Mouse (Mus musculus): Measurements from ENCODE around the gene Cd109. TPM values are rescaled to one million over a fixed set of nuclear protein-coding genes. Genes with fewer than 3 reads are reported as not detected.

Cd109 gene
- total RNA-seq (2014; rRNA removed; ENCODE audit: low replicate concordance) (6.5 TPM in 2 replicates), polyA plus RNA-seq (2015; fragmentation: Nextera tagmentation; extraction: Ambion mirVana) (3.0 and 3.3 TPM in 2 replicates)

GRCm38 (mm10) chr9:78615401-78616021 is at the start of gene Cd109:
Cd109 (plus strand) TSS chr9:78615546.
- Histone ChIP-seq H3K4me3 (ENCODE audit: low read depth, low read length) (peak within 1 kb of the TSS; percentile 64), H3K4me2 (ENCODE audit: low read depth, low read length) (peak within 1 kb of the TSS; percentile 98), H3K36me3 (replicated peaks; ENCODE audit: control insufficient read depth, insufficient read depth, low read length) (no peaks in the 10 kb centered on the region), H3K9ac (replicated peaks; ENCODE audit: low read depth, low read length) (peak within 1 kb of the TSS; percentile 51), H3K4me1 (ENCODE audit: control insufficient read depth, insufficient read depth) (peaks cover 7% of the 10 kb centered on the region; the same call in 1 of the 2 replicates), H3K9me3 (replicated peaks; ENCODE audit: control insufficient read depth, low read length) (no peaks in the 10 kb centered on the region), H3K27ac (ENCODE audit: low read depth) (peak within 1 kb of the TSS; percentile 27), H3K27me3 (ENCODE audit: control insufficient read depth, insufficient read depth, low read length) (peaks cover 5% of the 10 kb centered on the region; the same call in 1 of the 2 replicates)
- DNase-seq (ENCODE audit: low spot score) (no peak), ATAC-seq (ENCODE audit: insufficient read depth, low read depth) (peak; percentile 56)
- WGBS, result 1% methylated on average over 43 of the region's 43 CpGs
- TF ChIP-seq EP300 (IDR thresholded peaks at IDR 0.05; ENCODE audit: low read depth), result no peak
- TF ChIP-seq CTCF (IDR thresholded peaks at IDR 0.05; ENCODE audit: low read depth), result no peak

GRCm38 (mm10) chr9:78569934-78570333 is 45.4 kb upstream of the Cd109 start:
- Histone ChIP-seq H3K36me3 (replicated peaks; ENCODE audit: control insufficient read depth, insufficient read depth, low read length) (peaks cover 18% of the 10 kb centered on the region), H3K27ac (ENCODE audit: low read depth) (no peak overlapping the region), H3K27me3 (ENCODE audit: control insufficient read depth, insufficient read depth, low read length) (no peaks in the 10 kb centered on the region), H3K4me2 (ENCODE audit: low read depth, low read length) (no peak overlapping the region), H3K4me3 (ENCODE audit: low read depth, low read length) (no peak overlapping the region), H3K9me3 (replicated peaks; ENCODE audit: control insufficient read depth, low read length) (no peaks in the 10 kb centered on the region), H3K9ac (replicated peaks; ENCODE audit: low read depth, low read length) (no peak overlapping the region), H3K4me1 (ENCODE audit: control insufficient read depth, insufficient read depth) (no peaks in the 10 kb centered on the region)
- TF ChIP-seq CTCF (IDR thresholded peaks at IDR 0.05; ENCODE audit: low read depth) (no peak), EP300 (IDR thresholded peaks at IDR 0.05; ENCODE audit: low read depth) (no peak)
- WGBS, result 93% methylated on average over 9 of the region's 9 CpGs
- ATAC-seq (ENCODE audit: insufficient read depth, low read depth), result no peak
- no peak for DNase-seq (ENCODE audit: low spot score)

- WGBS, result 89% methylated on average over 5 of the region's 5 CpGs
- TF ChIP-seq CTCF (IDR thresholded peaks at IDR 0.05; ENCODE audit: low read depth) (no peak), EP300 (IDR thresholded peaks at IDR 0.05; ENCODE audit: low read depth) (no peak)
- no peak for ATAC-seq (ENCODE audit: insufficient read depth, low read depth)
Measured at GRCm38 (mm10) chr9:78576466-78576865, 38.9 kb upstream of the Cd109 start.

GRCm38 (mm10) chr9:78578824-78579223 is 36.5 kb upstream of the Cd109 start:
- Histone ChIP-seq H3K36me3 (replicated peaks; ENCODE audit: control insufficient read depth, insufficient read depth, low read length) (peaks cover 22% of the 10 kb centered on the region), H3K9me3 (replicated peaks; ENCODE audit: control insufficient read depth, low read length) (no peaks in the 10 kb centered on the region), H3K27me3 (ENCODE audit: control insufficient read depth, insufficient read depth, low read length) (no peaks in the 10 kb centered on the region), H3K27ac (ENCODE audit: low read depth) (no peak overlapping the region), H3K4me2 (ENCODE audit: low read depth, low read length) (no peak overlapping the region), H3K9ac (replicated peaks; ENCODE audit: low read depth, low read length) (no peak overlapping the region), H3K4me1 (ENCODE audit: control insufficient read depth, insufficient read depth) (no peaks in the 10 kb centered on the region), H3K4me3 (ENCODE audit: low read depth, low read length) (no peak overlapping the region)
- DNase-seq (ENCODE audit: low spot score), result no peak
- WGBS, result 90% methylated on average over 7 of the region's 7 CpGs
- TF ChIP-seq CTCF (IDR thresholded peaks at IDR 0.05; ENCODE audit: low read depth) (no peak), EP300 (IDR thresholded peaks at IDR 0.05; ENCODE audit: low read depth) (no peak)
- no peak for ATAC-seq (ENCODE audit: insufficient read depth, low read depth)

More at GRCm38 (mm10) chr9:78576466-78576865, 38.9 kb upstream of the Cd109 start:
- Histone ChIP-seq H3K4me2 (ENCODE audit: low read depth, low read length) (no peak overlapping the region), H3K27ac (ENCODE audit: low read depth) (no peak overlapping the region), H3K4me1 (ENCODE audit: control insufficient read depth, insufficient read depth) (no peaks in the 10 kb centered on the region), H3K36me3 (replicated peaks; ENCODE audit: control insufficient read depth, insufficient read depth, low read length) (peaks cover 22% of the 10 kb centered on the region), H3K27me3 (ENCODE audit: control insufficient read depth, insufficient read depth, low read length) (no peaks in the 10 kb centered on the region), H3K4me3 (ENCODE audit: low read depth, low read length) (no peak overlapping the region), H3K9me3 (replicated peaks; ENCODE audit: control insufficient read depth, low read length) (no peaks in the 10 kb centered on the region), H3K9ac (replicated peaks; ENCODE audit: low read depth, low read length) (no peak overlapping the region)
- DNase-seq (ENCODE audit: low spot score), result no peak

GRCm38 (mm10) chr9:78579644-78580396 is 35.5 kb upstream of the Cd109 start:
- Histone ChIP-seq H3K27ac (ENCODE audit: low read depth) (no peak overlapping the region), H3K36me3 (replicated peaks; ENCODE audit: control insufficient read depth, insufficient read depth, low read length) (peaks cover 18% of the 10 kb centered on the region), H3K4me3 (ENCODE audit: low read depth, low read length) (no peak overlapping the region), H3K27me3 (ENCODE audit: control insufficient read depth, insufficient read depth, low read length) (no peaks in the 10 kb centered on the region), H3K4me2 (ENCODE audit: low read depth, low read length) (no peak overlapping the region), H3K4me1 (ENCODE audit: control insufficient read depth, insufficient read depth) (no peaks in the 10 kb centered on the region), H3K9ac (replicated peaks; ENCODE audit: low read depth, low read length) (no peak overlapping the region), H3K9me3 (replicated peaks; ENCODE audit: control insufficient read depth, low read length) (no peaks in the 10 kb centered on the region)
- WGBS, result 57% methylated on average over 10 of the region's 10 CpGs
- DNase-seq (ENCODE audit: low spot score) (peak; percentile 36), ATAC-seq (ENCODE audit: insufficient read depth, low read depth) (no peak)
- no peak for TF ChIP-seq CTCF (IDR thresholded peaks at IDR 0.05; ENCODE audit: low read depth)
- no peak for TF ChIP-seq EP300 (IDR thresholded peaks at IDR 0.05; ENCODE audit: low read depth)

Measured in heart, postnatal 0 days (tissue).